Mouse (Mus musculus) kidney, embryonic 14.5 days (tissue): ENCODE data around the gene Pld5. TPM values are rescaled to one million over a fixed set of nuclear protein-coding genes. Genes with fewer than 3 reads are reported as not detected.

ENCODE experiments used
- ATAC-seq: fragments of 200-750 bp; cut with Nextera tagmentation; 2 replicates; pipeline ENCODE4 v1.8.0; 2017; ENCODE audit warnings: moderate number of reproducible peaks, mild to moderate bottlenecking, moderate TSS enrichment, moderate library complexity; ENCODE audit not compliant: low FRiP score, low TSS enrichment
- H3K27ac ChIP-seq: fragments of 300-500 bp; sonication (generic); 2 replicates; pipeline ENCODE4 v1.5.1; 2014; ENCODE audit warnings: low read depth, mild to moderate bottlenecking, low read length, moderate library complexity, mixed read lengths
- H3K27me3 ChIP-seq: fragments of 300-500 bp; sonication (generic); 2 replicates; pipeline ENCODE4 v1.6.1; 2014; ENCODE audit warnings: mild to moderate bottlenecking, low read length; ENCODE audit not compliant: control insufficient read depth, insufficient read depth
- H3K36me3 ChIP-seq: fragments of 300-500 bp; sonication (generic); 2 replicates; pipeline ENCODE4 v1.6.1; 2014; ENCODE audit warnings: low read length, mixed read lengths; ENCODE audit not compliant: control insufficient read depth, insufficient read depth
- H3K4me1 ChIP-seq: fragments of 300-500 bp; sonication (generic); 2 replicates; pipeline ENCODE4 v1.6.1; 2014; ENCODE audit warnings: low read length, mixed read lengths; ENCODE audit not compliant: control insufficient read depth, insufficient read depth
- H3K4me2 ChIP-seq: fragments of 300-500 bp; sonication (generic); replicated peaks from 2 replicates; pipeline ENCODE4 v1.6.1; 2014; ENCODE audit warnings: low read depth, mild to moderate bottlenecking, low read length
- H3K4me3 ChIP-seq: fragments of 300-500 bp; sonication (generic); 2 replicates; pipeline ENCODE4 v1.5.1; 2014; ENCODE audit warnings: mild to moderate bottlenecking, low read length
- H3K9ac ChIP-seq: fragments of 300-500 bp; sonication (generic); 2 replicates; pipeline ENCODE4 v1.6.1; 2014; ENCODE audit warnings: low read depth, mild to moderate bottlenecking, low read length, moderate library complexity
- H3K9me3 ChIP-seq: fragments of 300-500 bp; sonication (generic); 2 replicates; pipeline ENCODE4 v1.6.1; 2016; ENCODE audit warnings: low read length; ENCODE audit not compliant: control insufficient read depth
- WGBS: fragments of 180-500 bp; shearing (Covaris S2); extraction: QIAGEN DNeasy Blood & Tissue Kit; methylation state at CpG from one replicate; pipeline ENCODE4 v1.1.7; 2014; 5-methylcytosine and 5-hydroxymethylcytosine counted together
- polyA plus RNA-seq: library from polyadenylated mRNA; unstranded; fragments of >200 nt; fragmentation: Nextera tagmentation; extraction: Ambion mirVana; gene quantifications from 2 replicates; pipeline ENCODE4 v1.2.1, GENCODE M21; 2014

The Pld5 gene
- polyA plus RNA-seq, 1 experiment from 2014 or later, result 2.0 TPM

DNA sequence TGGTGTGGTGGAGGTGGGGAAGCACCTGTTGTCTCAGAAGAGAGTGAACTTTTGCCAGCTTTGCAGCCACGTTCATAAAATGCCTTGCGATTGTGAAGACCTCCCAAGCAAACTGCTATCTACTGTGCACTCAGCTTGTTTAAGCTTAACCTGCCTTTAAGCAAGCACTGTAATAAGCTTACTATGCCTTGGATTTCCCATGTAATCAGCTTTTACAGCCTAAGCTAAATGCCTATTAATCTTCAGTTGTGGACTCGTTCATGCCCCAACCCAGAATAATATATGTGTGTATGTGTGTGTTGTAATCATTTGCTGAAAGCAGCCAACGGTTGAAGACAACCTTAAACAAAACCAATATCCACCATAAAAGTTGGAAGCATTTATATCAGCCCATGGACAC is 232.1 kb downstream of the Pld5 start:
- no peaks in the 10 kb centered on the region for H3K9me3 ChIP-seq
- no peak overlapping the region for H3K4me3 ChIP-seq
- H3K36me3 ChIP-seq, result no peaks in the 10 kb centered on the region
- no peak overlapping the region for H3K27ac ChIP-seq
- 76% methylated on average over 4 of the region's 4 CpGs for WGBS
- no peak overlapping the region for H3K9ac ChIP-seq
- no peak overlapping the region for H3K4me2 ChIP-seq
- ATAC-seq, result no peak
- no peaks in the 10 kb centered on the region for H3K27me3 ChIP-seq
- H3K4me1 ChIP-seq, result no peaks in the 10 kb centered on the region

DNA sequence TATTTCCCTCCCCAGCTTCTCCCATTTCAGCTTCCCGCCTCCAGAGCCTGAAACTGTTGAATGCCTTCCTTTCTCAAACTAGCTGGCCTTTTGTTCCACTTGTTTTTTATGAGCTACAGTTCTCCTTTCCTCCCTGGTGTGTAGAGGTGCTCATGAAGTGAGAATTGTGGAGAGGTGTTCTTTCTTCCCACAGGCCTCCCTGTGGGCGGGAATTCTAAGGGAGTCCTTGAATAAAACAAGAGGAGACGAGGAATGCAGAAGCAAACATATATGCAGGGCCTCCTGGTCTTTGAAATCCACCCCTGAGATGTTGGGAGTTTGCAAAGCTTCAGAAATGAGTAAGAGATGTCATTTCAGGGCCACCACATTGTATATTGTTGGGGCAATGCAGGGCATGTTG is 235.2 kb downstream of the Pld5 start:
- H3K27ac ChIP-seq, result no peak overlapping the region
- ATAC-seq, result no peak
- WGBS, result 72% methylated on average over 3 of the region's 3 CpGs

DNA sequence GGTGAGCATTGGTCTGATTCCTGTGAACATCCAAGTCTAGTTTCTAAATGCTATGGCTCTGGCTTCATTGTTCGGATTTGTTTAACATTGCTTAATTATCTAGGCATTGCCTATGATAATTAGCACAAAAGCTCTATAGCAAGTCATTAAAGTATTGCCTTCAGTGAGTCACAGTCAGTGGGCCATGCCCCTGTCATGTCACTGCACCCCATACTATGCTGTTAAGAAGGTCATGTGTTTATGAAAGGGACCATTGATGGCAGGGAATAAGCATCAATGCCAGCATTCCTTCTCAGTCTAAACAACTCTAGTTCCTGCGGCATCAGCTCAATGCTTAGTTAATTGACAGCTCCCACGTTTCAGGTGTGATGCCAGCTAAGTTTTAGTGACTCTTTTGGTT is 239.1 kb downstream of the Pld5 start:
- no peak overlapping the region for H3K4me2 ChIP-seq
- H3K4me3 ChIP-seq, result no peak overlapping the region
- no peaks in the 10 kb centered on the region for H3K9me3 ChIP-seq
- no peak overlapping the region for H3K9ac ChIP-seq
- H3K27me3 ChIP-seq, result no peaks in the 10 kb centered on the region
- WGBS, result 77% methylated on average over 3 of the region's 3 CpGs
- no peaks in the 10 kb centered on the region for H3K4me1 ChIP-seq
- no peaks in the 10 kb centered on the region for H3K36me3 ChIP-seq
- H3K27ac ChIP-seq, result no peak overlapping the region
- no peak for ATAC-seq

More for the DNA sequence above, 235.2 kb downstream of the Pld5 start:
- Histone ChIP-seq H3K4me2 (no peak overlapping the region), H3K9me3 (no peaks in the 10 kb centered on the region), H3K9ac (no peak overlapping the region), H3K4me3 (no peak overlapping the region), H3K36me3 (no peaks in the 10 kb centered on the region), H3K4me1 (no peaks in the 10 kb centered on the region), H3K27me3 (no peaks in the 10 kb centered on the region)

DNA sequence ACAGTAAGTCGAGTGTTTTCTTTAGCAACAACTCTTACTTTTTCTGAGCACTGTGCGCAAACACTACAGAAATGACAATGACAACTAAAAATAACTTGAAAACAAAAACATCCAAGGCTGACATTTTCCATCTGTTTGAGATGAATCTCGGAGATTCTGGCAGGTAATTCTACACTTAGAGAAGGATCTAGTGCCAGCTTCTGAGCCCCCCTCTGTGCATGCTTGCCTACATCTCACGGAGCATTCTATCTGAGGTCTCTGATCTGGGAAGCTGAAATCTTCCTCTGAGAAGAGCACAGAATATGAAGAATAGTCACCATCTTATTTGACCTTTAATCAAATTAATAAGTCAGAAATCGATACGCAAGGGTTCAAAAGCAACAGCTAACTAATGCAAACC is 240.4 kb downstream of the Pld5 start:
- Histone ChIP-seq H3K4me3 (no peak overlapping the region), H3K36me3 (no peaks in the 10 kb centered on the region)
- WGBS, result 69% methylated on average over 6 of the region's 6 CpGs

DNA sequence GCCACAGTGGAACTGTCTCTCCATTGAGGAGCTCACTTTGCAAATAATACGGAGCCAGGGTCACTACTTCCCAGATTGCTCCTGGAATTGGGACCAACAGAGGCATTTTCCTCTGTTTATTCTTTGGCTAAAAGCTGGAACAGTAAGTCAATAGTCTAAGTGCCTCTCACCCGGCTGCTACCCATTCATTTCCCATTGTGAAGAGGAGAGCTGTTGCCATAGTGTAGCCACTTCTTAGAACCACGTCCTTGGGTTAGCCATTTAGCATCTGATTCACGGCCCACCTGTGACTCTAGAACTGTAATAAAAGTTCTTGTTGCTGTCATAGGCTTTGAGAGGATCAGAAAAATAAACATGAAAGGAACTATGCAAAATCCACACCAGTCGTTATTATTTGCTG is 241.4 kb downstream of the Pld5 start:
- no peaks in the 10 kb centered on the region for H3K9me3 ChIP-seq
- no peak overlapping the region for H3K4me2 ChIP-seq
- no peaks in the 10 kb centered on the region for H3K4me1 ChIP-seq
- no peak for ATAC-seq
- WGBS, result 82% methylated on average over 5 of the region's 5 CpGs
- H3K9ac ChIP-seq, result no peak overlapping the region
- no peak overlapping the region for H3K27ac ChIP-seq
- no peaks in the 10 kb centered on the region for H3K27me3 ChIP-seq
- H3K4me3 ChIP-seq, result no peak overlapping the region
- no peaks in the 10 kb centered on the region for H3K36me3 ChIP-seq

More for the DNA sequence above, 240.4 kb downstream of the Pld5 start:
- H3K9ac ChIP-seq, result no peak overlapping the region
- ATAC-seq, result no peak
- no peak overlapping the region for H3K4me2 ChIP-seq
- H3K27me3 ChIP-seq, result no peaks in the 10 kb centered on the region
- no peak overlapping the region for H3K27ac ChIP-seq
- H3K9me3 ChIP-seq, result no peaks in the 10 kb centered on the region
- H3K4me1 ChIP-seq, result no peaks in the 10 kb centered on the region

DNA sequence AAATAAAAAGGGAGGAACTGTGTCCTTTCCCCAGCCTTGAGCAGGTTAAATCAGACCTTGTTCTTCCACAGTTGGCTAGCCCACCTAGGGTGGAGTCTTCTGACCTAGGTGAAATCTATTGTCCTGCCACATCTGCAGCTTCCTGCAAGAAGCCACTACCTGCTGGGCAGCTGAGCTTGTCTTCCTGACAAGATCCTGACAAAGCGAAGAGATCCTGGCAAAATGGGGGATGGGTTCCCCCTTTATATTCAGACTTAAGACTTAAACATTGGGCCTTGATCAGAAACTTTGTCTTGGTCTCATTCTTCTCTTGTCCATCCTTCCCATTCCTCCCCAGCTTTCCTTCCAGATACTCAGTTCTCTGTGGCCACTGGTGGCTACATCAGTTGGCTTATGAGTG is 246.0 kb downstream of the Pld5 start:
- ATAC-seq, result no peak
- H3K4me3 ChIP-seq, result no peak overlapping the region
- no peaks in the 10 kb centered on the region for H3K36me3 ChIP-seq
- no peak overlapping the region for H3K4me2 ChIP-seq
- H3K27ac ChIP-seq, result no peak overlapping the region
- no peak overlapping the region for H3K9ac ChIP-seq
- 90% methylated on average over 1 of the region's 1 CpGs for WGBS
- no peaks in the 10 kb centered on the region for H3K27me3 ChIP-seq
- no peaks in the 10 kb centered on the region for H3K9me3 ChIP-seq
- no peaks in the 10 kb centered on the region for H3K4me1 ChIP-seq

DNA sequence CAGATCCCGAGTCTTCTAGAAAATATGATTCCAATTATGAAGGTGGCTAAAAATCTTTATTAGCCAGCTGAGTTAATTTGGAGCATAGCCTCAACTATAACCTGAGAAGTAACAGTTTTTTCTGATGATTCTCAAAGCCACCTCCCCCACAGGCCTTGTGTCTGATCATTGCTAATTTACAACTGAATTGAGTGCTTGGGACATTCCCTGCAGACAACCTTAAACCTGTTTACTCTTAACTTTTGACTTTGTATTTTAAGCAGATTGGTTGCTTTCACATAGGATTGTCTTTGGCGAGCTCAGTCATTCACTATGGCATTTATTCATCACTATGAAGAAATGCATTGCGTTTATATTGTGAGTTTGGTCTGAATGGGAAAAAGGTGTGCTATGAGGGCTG is 246.7 kb downstream of the Pld5 start:
- Histone ChIP-seq H3K9ac (no peak overlapping the region), H3K9me3 (no peaks in the 10 kb centered on the region), H3K4me1 (no peaks in the 10 kb centered on the region), H3K4me2 (no peak overlapping the region), H3K27me3 (no peaks in the 10 kb centered on the region), H3K4me3 (no peak overlapping the region), H3K36me3 (no peaks in the 10 kb centered on the region), H3K27ac (no peak overlapping the region)
- WGBS, result 74% methylated on average over 3 of the region's 3 CpGs
- ATAC-seq, result no peak

DNA sequence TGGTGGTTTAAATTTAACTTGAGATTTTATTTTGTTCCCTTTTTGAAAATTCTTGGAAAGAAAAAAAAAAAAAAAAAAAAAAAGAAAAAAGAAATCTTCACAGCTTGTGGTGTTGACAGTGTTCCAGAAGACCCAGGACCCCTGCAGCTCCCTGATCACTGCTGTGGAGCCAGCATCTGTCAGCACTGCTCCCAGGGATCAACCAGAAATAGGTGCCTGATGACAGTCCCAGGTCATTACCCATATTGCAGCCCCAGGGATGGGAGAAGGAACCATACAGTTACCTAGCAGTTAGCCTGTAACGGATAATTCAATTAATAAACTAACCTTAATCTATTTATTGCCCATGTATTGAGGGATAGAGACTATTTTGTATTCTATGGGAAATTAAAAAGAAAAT is 250.6 kb downstream of the Pld5 start:
- no peak overlapping the region for H3K27ac ChIP-seq
- no peak overlapping the region for H3K9ac ChIP-seq
- H3K36me3 ChIP-seq, result no peaks in the 10 kb centered on the region
- ATAC-seq, result no peak
- no peak overlapping the region for H3K4me3 ChIP-seq
- H3K9me3 ChIP-seq, result no peaks in the 10 kb centered on the region
- no peaks in the 10 kb centered on the region for H3K4me1 ChIP-seq
- H3K27me3 ChIP-seq, result no peaks in the 10 kb centered on the region
- 69% methylated on average over 1 of the region's 1 CpGs for WGBS
- H3K4me2 ChIP-seq, result no peak overlapping the region

DNA sequence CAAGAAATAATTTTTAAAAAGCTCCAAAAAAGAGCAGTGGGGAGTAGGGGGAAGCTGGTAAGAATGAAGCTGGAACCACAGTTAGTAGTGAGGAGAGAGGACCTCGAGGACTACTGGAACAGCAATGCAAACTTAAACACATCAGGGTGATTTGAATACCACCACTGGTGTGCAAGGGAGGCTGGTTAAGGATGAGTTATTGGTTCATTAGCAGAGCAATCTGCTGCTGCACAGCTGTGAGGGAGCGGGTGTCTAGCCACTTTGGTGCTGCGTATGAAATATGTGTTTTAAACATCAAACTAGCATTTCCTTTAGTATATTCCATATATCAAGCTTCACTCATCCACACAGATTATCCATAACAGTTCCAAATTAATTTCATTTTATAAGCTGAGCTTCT is 256.6 kb downstream of the Pld5 start:
- WGBS, result 87% methylated on average over 3 of the region's 3 CpGs
- ATAC-seq, result no peak
- Histone ChIP-seq H3K27ac (no peak overlapping the region), H3K4me3 (no peak overlapping the region), H3K27me3 (no peaks in the 10 kb centered on the region), H3K36me3 (no peaks in the 10 kb centered on the region), H3K9me3 (no peaks in the 10 kb centered on the region), H3K4me2 (no peak overlapping the region), H3K9ac (no peak overlapping the region), H3K4me1 (peaks cover 4% of the 10 kb centered on the region; the same call in 1 of the 2 replicates)

DNA sequence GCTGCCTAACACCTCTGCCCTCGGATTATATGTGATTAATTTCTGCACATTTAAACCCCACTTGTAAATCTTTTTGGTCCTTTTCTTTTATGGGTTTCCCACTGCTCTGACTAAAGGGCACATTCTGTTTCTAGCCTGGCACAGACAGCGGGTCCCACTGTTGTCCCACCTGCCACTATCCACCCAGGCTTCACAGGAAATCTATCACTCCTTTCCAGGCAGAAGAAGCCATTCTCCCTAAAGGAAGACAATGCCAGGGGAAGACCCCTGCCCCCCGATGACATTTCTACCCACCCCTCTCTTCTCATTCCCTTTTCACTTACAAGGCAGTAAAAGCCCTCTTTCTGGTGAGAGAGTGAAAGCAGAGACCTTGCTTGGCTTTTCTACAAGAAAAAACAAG is 259.0 kb downstream of the Pld5 start:
- Histone ChIP-seq H3K9ac (no peak overlapping the region), H3K36me3 (no peaks in the 10 kb centered on the region), H3K4me1 (peaks cover 4% of the 10 kb centered on the region; the same call in 1 of the 2 replicates), H3K27ac (no peak overlapping the region), H3K4me2 (no peak overlapping the region), H3K4me3 (no peak overlapping the region), H3K9me3 (no peaks in the 10 kb centered on the region), H3K27me3 (no peaks in the 10 kb centered on the region)
- 30% methylated on average over 3 of the region's 3 CpGs for whole genome bisulfite sequencing
- ATAC-seq, result no peak
